Mouse (Mus musculus) right cerebral cortex, postnatal 25 days (tissue): Measurements from ENCODE around the gene Dusp7.
A peak's percentile ranks its signal among the peaks of the same experiment; 100 is the strongest.

Experiments
- DNase-seq: peaks from one replicate; pipeline ENCODE4 v3.0.0; 2022

The Dusp7 gene

GRCm38 (mm10) chr9:106421865-106422160 is 53.4 kb downstream of the Dusp7 start:
- DNase-seq = peak; percentile 81
